Mouse (Mus musculus) CH12.LX (cell line): ENCODE measurements around the gene AL607142.1. TPM values are rescaled to one million over a fixed set of nuclear protein-coding genes. Genes with fewer than 3 reads are reported as not detected.

Experiments
- DNase-seq: peaks from one replicate; pipeline ENCODE4 v3.0.0-alpha.2; 2013; ENCODE audit errors: extremely low read depth
- H3K27ac ChIP-seq: 2 replicates; pipeline ENCODE4 v1.5.1; 2012; ENCODE audit warnings: low read depth, mild to moderate bottlenecking, control low read depth, moderate library complexity; ENCODE audit not compliant: insufficient read depth
- H3K27me3 ChIP-seq: replicated peaks from 2 replicates; pipeline ENCODE3; 2012; ENCODE audit warnings: inconsistent platforms
- H3K36me3 ChIP-seq, 2 experiments: replicated peaks in 1 of 2; 2 replicates each; pipeline versions ENCODE3 to v1.6.1; 2012; ENCODE audit warnings: inconsistent platforms in 1 of 2, low read length in 1 of 2, mild to moderate bottlenecking in 1 of 2, mixed read lengths in 1 of 2, moderate library complexity in 1 of 2; ENCODE audit not compliant: control insufficient read depth in 1 of 2, insufficient read depth in 1 of 2
- H3K4me1 ChIP-seq, 2 experiments: 2 replicates each; pipeline ENCODE4 v1.6.1; 2012; ENCODE audit warnings: inconsistent platforms in 1 of 2, moderate library complexity in 1 of 2; ENCODE audit not compliant: insufficient read depth in 2 of 2, control insufficient read depth in 1 of 2
- H3K4me2 ChIP-seq: 2 replicates; pipeline ENCODE4 v1.6.1; 2012; ENCODE audit warnings: low read depth, mild to moderate bottlenecking, control low read depth; ENCODE audit not compliant: poor library complexity, insufficient read depth, severe bottlenecking
- H3K4me3 ChIP-seq, 3 experiments: fragments of 150-350 bp in 1 of 3; sonication (generic) in 1 of 3; replicated peaks in 1 of 3; 2 replicates each; pipeline versions ENCODE3 to v1.5.1; 2011 to 2012; ENCODE audit warnings: low read depth in 2 of 3, low read length in 2 of 3, mild to moderate bottlenecking in 2 of 3, moderate library complexity in 2 of 3, control low read depth in 1 of 3, improper control_type of control experiment in 1 of 3, inconsistent platforms in 1 of 3, mixed read lengths in 1 of 3; ENCODE audit not compliant: poor library complexity in 1 of 3
- H3K79me2 ChIP-seq: replicated peaks from 2 replicates; pipeline ENCODE4 v1.6.1; 2012; ENCODE audit warnings: mild to moderate bottlenecking, moderate library complexity; ENCODE audit not compliant: control insufficient read depth, poor library complexity, insufficient read depth, severe bottlenecking; ENCODE audit errors: extremely low read depth
- H3K9ac ChIP-seq: 2 replicates; pipeline ENCODE4 v1.6.1; 2012; ENCODE audit warnings: low read depth, mild to moderate bottlenecking, control low read depth, moderate library complexity; ENCODE audit not compliant: insufficient read depth
- H3K9me3 ChIP-seq: replicated peaks from 2 replicates; pipeline ENCODE3; 2012; ENCODE audit warnings: low read length, inconsistent platforms, mixed read lengths
- CHD2 ChIP-seq: IDR thresholded peaks from 2 replicates; pipeline ENCODE4 v1.6.1; 2011; ENCODE audit warnings: low read length, improper control_type of control experiment
- E2F4 ChIP-seq: IDR thresholded peaks from 2 replicates; pipeline ENCODE4 v1.6.1; 2011; ENCODE audit warnings: low read depth, low read length, improper control_type of control experiment; ENCODE audit not compliant: insufficient replicate concordance
- HCFC1 ChIP-seq: IDR thresholded peaks from 2 replicates; pipeline ENCODE4 v1.6.1; 2012; ENCODE audit warnings: low read depth, mild to moderate bottlenecking, inconsistent platforms, low read length, improper control_type of control experiment
- KAT2A ChIP-seq: IDR thresholded peaks from 2 replicates; pipeline ENCODE4 v1.6.1; 2012; ENCODE audit warnings: low read length, improper control_type of control experiment, inconsistent platforms; ENCODE audit not compliant: insufficient replicate concordance
- MAFK ChIP-seq: IDR thresholded peaks from 2 replicates; pipeline ENCODE4 v1.6.1; 2011; ENCODE audit warnings: low read length, improper control_type of control experiment; ENCODE audit not compliant: insufficient replicate concordance
- MAZ ChIP-seq: IDR thresholded peaks from 2 replicates; pipeline ENCODE4 v1.6.1; 2012; ENCODE audit warnings: low read depth, mild to moderate bottlenecking, inconsistent platforms, low read length, improper control_type of control experiment, moderate library complexity
- MEF2A ChIP-seq: IDR thresholded peaks from 2 replicates; pipeline ENCODE4 v1.6.1; 2014; ENCODE audit warnings: low read depth, mild to moderate bottlenecking, inconsistent platforms, low read length, improper control_type of control experiment, borderline replicate concordance
- TCF12 ChIP-seq: IDR thresholded peaks from 2 replicates; pipeline ENCODE4 v1.6.1; 2014; ENCODE audit warnings: low read depth, mild to moderate bottlenecking, inconsistent platforms, low read length, improper control_type of control experiment
- ZMIZ1 ChIP-seq: IDR thresholded peaks from 2 replicates; pipeline ENCODE4 v1.6.1; 2012; ENCODE audit warnings: low read depth, mild to moderate bottlenecking, inconsistent platforms, low read length, improper control_type of control experiment
- ZNF384 ChIP-seq: IDR thresholded peaks from 2 replicates; pipeline ENCODE4 v1.6.1; 2012; ENCODE audit warnings: low read depth, low read length, improper control_type of control experiment, inconsistent platforms
- dilution Hi-C: fragments of 300-500 bp; cut with MboI; formaldehyde crosslinking; loops from 2 replicates; pipeline ENCODE4 v1.14.3; 2020; ENCODE audit warnings: low sequenced_read_pairs; ENCODE audit not compliant: extremely low pct_unique_long_range_greater_than_20kb, extremely low pct_ligation_motif_present
- in situ Hi-C: fragments of 300-500 bp; cut with MboI; formaldehyde crosslinking; loops from 3 replicates; pipeline ENCODE4 v1.14.3; 2019; ENCODE audit warnings: low sequenced_read_pairs, low pct_ligation_motif_present, low pct_unique_long_range_greater_than_20kb, mixed read lengths
- polyA plus RNA-seq: library from polyadenylated mRNA; unstranded; fragments of >175 nt; gene quantifications from 2 replicates; pipeline ENCODE4 v1.2.1, GENCODE M21; 2012; ENCODE audit warnings: low read depth; ENCODE audit not compliant: insufficient read length
- total RNA-seq, 2 experiments: library from RNA; depleted of rRNA; stranded (reverse); fragments of 300-350 nt in 1 of 2; fragments of >200 nt in 1 of 2; gene quantifications; 2 replicates each; pipeline ENCODE4 v1.2.3; 2012 to 2014

The AL607142.1 gene
- total and polyA plus RNA-seq, 3 experiments, result 22.0 TPM; not detected in 2

- peak overlapping the region; percentile 68 for H3K27ac ChIP-seq
- H3K9ac ChIP-seq, result no peak overlapping the region
- H3K79me2 ChIP-seq, result peaks cover 86% of the 10 kb centered on the region
- no peaks in the 10 kb centered on the region for H3K9me3 ChIP-seq
- peaks cover 79 to 100% of the 10 kb centered on the region in 2 experiments for H3K4me1 ChIP-seq
- H3K27me3 ChIP-seq, result no peaks in the 10 kb centered on the region
- no peak overlapping the region for H3K4me2 ChIP-seq
- in situ Hi-C loops (no loop called here), dilution Hi-C loops (no loop called here)
- DNase-seq, result no peak
- H3K36me3 ChIP-seq, result peaks cover 3 to 81% of the 10 kb centered on the region in 2 experiments
- no peak overlapping the region for H3K4me3 ChIP-seq
- TF ChIP-seq E2F4 (no peak), ZNF384 (no peak), KAT2A (no peak), MAZ (no peak)
- TF ChIP-seq, all 38 proteins: peak for 0
These were observed 22.3 kb upstream of the AL607142.1 start for GRCm38 (mm10) chr4:120042480-120042879.

DNA sequence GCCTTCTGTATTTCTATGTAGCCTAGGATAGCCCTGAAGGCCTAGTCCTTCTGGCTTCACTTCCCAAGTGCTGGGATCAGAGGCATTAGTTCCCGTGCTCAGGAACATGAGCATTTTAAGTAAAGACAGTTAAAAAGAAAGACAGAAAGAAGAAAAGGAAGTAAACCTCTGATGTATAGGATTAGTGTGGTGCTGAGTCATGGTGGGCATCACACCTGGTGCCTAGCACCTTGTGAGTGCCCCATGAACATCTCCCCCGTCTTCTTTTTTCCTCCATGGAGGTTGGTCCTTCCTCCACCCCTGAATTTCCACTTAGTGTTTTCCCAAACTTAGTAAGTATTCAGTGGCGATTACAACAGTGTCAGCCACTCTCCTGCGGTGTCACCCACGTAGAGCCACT, 20.2 kb upstream of the AL607142.1 start:
- DNase-seq, result no peak
- Histone ChIP-seq H3K27ac (peak overlapping the region; percentile 59), H3K4me1 (peaks cover 79 to 98% of the 10 kb centered on the region in 2 experiments), H3K4me3 (no peak overlapping the region), H3K4me2 (0 out of 2 replicates have a peak overlapping the region, but pooled peaks have one; percentile 0), H3K79me2 (peaks cover 66% of the 10 kb centered on the region), H3K27me3 (no peaks in the 10 kb centered on the region), H3K36me3 (peaks cover 3 to 78% of the 10 kb centered on the region in 2 experiments), H3K9ac (no peak overlapping the region), H3K9me3 (no peaks in the 10 kb centered on the region)
- in situ Hi-C loops, result no loop called here
- peak; percentile 69; the same call in 1 of the 2 replicates for TF ChIP-seq MAFK
- TF ChIP-seq MEF2A, result no peak
- TF ChIP-seq CHD2, result no peak
- TF ChIP-seq TCF12, result 0 out of 2 replicates have a peak, but pooled peaks have one; percentile 6
- TF ChIP-seq HCFC1, result no peak
- TF ChIP-seq ZMIZ1, result no peak
- dilution Hi-C loops, result no loop called here

- dilution Hi-C loops, result no loop called here
- Histone ChIP-seq H3K27ac (peak overlapping the region; percentile 59), H3K27me3 (no peaks in the 10 kb centered on the region), H3K4me1 (peaks cover 80 to 98% of the 10 kb centered on the region in 2 experiments), H3K4me3 (no peak overlapping the region), H3K4me2 (0 out of 2 replicates have a peak overlapping the region, but pooled peaks have one; percentile 0), H3K36me3 (peaks cover 3 to 73% of the 10 kb centered on the region in 2 experiments)
- no peak for DNase-seq
- TF ChIP-seq E2F4 (no peak), CHD2 (no peak)
- TF ChIP-seq, all 38 proteins: peak for 0
- in situ Hi-C loops, result no loop called here
- no peak overlapping the region for H3K9ac ChIP-seq
- H3K9me3 ChIP-seq, result no peaks in the 10 kb centered on the region
- H3K79me2 ChIP-seq, result peaks cover 63% of the 10 kb centered on the region
These were observed 19.7 kb upstream of the AL607142.1 start for GRCm38 (mm10) chr4:120045131-120045537.
